Mouse (Mus musculus) hindbrain, embryonic 13.5 days (tissue): ENCODE data around the gene 9530003J23Rik. TPM values are rescaled to one million over a fixed set of nuclear protein-coding genes. Genes with fewer than 3 reads are reported as not detected.
"Not testable (repeated sequence)": the region's sequence is repeated elsewhere in the genome, so short reads cannot be mapped to it uniquely, and the experiment has no call there.

ENCODE experiments used
- ATAC-seq: fragments of 200-750 bp; cut with Nextera tagmentation; 2 replicates; pipeline ENCODE4 v1.8.0; 2017; ENCODE audit warnings: moderate TSS enrichment; ENCODE audit not compliant: low FRiP score
- H3K27ac ChIP-seq: fragments of 300-500 bp; sonication (generic); 2 replicates; pipeline ENCODE4 v1.5.1; 2015; ENCODE audit warnings: inconsistent platforms, mild to moderate bottlenecking, moderate library complexity
- H3K27me3 ChIP-seq: fragments of 300-500 bp; sonication (generic); 2 replicates; pipeline ENCODE4 v1.6.1; 2015; ENCODE audit warnings: mild to moderate bottlenecking, inconsistent platforms
- H3K36me3 ChIP-seq: fragments of 300-500 bp; sonication (generic); 2 replicates; pipeline ENCODE4 v1.6.1; 2015; ENCODE audit warnings: mild to moderate bottlenecking, inconsistent platforms
- H3K4me1 ChIP-seq: fragments of 300-500 bp; sonication (generic); replicated peaks from 2 replicates; pipeline ENCODE4 v1.6.1; 2015; ENCODE audit warnings: inconsistent platforms
- H3K4me2 ChIP-seq: fragments of 300-500 bp; sonication (generic); 2 replicates; pipeline ENCODE4 v1.6.1; 2015; ENCODE audit warnings: inconsistent platforms, mild to moderate bottlenecking, moderate library complexity
- H3K4me3 ChIP-seq: fragments of 300-500 bp; sonication (generic); 2 replicates; pipeline ENCODE4 v1.5.1; 2015; ENCODE audit warnings: mild to moderate bottlenecking, inconsistent platforms
- H3K9ac ChIP-seq: fragments of 300-500 bp; sonication (generic); 2 replicates; pipeline ENCODE4 v1.6.1; 2015; ENCODE audit warnings: mild to moderate bottlenecking, inconsistent platforms
- H3K9me3 ChIP-seq: fragments of 300-500 bp; sonication (generic); 2 replicates; pipeline ENCODE4 v1.6.1; 2016; ENCODE audit warnings: inconsistent platforms
- WGBS: fragments of 180-500 bp; shearing (Covaris S2); methylation state at CpG from one replicate; pipeline ENCODE4 v1.1.7; 2015; 5-methylcytosine and 5-hydroxymethylcytosine counted together
- polyA plus RNA-seq: library from polyadenylated mRNA; unstranded; fragments of >200 nt; fragmentation: Nextera tagmentation; extraction: Ambion mirVana; gene quantifications from 2 replicates; pipeline ENCODE4 v1.2.1, GENCODE M21; 2015

9530003J23Rik gene
- polyA plus RNA-seq = 0.16 TPM in 1 of 2 replicates, not detected in the other

DNA sequence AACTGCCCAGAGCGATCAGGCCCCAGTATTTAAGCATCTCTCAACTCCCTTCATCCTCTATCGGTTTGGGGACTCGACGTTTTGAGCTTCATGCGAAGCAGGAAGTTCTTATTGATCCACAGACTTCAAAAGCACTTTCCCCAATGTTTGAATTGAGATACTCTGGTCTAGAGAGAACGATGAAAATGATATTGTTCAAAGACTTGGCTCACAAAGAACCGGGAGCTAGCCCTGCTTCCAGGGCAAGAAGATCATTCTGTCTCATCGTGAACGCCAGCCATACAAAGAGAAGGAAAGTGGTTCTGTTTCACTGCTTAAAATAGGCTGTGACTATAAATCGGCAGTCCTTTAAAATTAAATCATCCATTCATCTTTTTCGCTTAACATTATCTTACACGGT, at the start of gene 9530003J23Rik:
Gene 9530003J23Rik (minus strand): TSS at position 101 of the 400 bp plus-strand sequence.
- Histone ChIP-seq H3K4me2 (no peak within 1 kb of the TSS), H3K27ac (no peak within 1 kb of the TSS), H3K27me3 (no peaks in the 10 kb centered on the region), H3K36me3 (no peaks in the 10 kb centered on the region), H3K9ac (no peak within 1 kb of the TSS), H3K4me3 (no peak within 1 kb of the TSS), H3K9me3 (no peaks in the 10 kb centered on the region), H3K4me1 (no peaks in the 10 kb centered on the region)
- WGBS = 89% methylated on average over 12 of the region's 12 CpGs
- no peak for ATAC-seq

DNA sequence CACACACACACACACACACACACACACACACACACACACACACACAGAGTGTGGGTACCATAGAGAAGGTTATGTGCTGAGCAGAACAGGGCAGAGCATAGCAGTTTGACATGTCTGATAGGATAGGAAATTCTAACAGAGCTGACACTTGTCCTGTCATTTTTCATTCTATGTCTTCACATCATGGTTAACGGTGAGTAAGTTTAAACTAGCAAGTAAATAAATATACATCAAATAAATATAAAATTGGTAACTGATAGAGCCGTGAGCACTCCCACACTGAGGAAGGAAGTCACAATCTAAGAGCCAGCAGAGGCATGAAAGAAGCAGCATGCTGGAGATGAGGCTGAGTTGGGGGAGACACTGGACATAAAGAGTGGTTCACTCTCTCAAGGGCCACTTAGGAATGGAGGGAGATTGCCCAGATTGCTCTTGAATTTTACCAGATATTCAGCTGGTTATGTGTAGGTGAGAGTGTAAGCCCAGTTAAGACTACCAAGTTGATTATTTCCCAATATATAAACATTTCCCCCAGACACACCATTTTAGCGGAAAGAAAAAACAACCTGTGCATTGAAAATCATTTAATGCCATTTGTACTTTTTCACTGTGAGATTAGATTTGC, 48.8 kb upstream of the 9530003J23Rik start:
- ATAC-seq = no peak
- H3K27me3 ChIP-seq = no peaks in the 10 kb centered on the region
- no peak overlapping the region for H3K4me2 ChIP-seq
- no peak overlapping the region for H3K27ac ChIP-seq
- H3K36me3 ChIP-seq = no peaks in the 10 kb centered on the region
- 85% methylated on average over 3 of the region's 3 CpGs for WGBS
- no peak overlapping the region for H3K4me3 ChIP-seq
- no peaks in the 10 kb centered on the region for H3K9me3 ChIP-seq
- H3K4me1 ChIP-seq = no peaks in the 10 kb centered on the region
- H3K9ac ChIP-seq = no peak overlapping the region

DNA sequence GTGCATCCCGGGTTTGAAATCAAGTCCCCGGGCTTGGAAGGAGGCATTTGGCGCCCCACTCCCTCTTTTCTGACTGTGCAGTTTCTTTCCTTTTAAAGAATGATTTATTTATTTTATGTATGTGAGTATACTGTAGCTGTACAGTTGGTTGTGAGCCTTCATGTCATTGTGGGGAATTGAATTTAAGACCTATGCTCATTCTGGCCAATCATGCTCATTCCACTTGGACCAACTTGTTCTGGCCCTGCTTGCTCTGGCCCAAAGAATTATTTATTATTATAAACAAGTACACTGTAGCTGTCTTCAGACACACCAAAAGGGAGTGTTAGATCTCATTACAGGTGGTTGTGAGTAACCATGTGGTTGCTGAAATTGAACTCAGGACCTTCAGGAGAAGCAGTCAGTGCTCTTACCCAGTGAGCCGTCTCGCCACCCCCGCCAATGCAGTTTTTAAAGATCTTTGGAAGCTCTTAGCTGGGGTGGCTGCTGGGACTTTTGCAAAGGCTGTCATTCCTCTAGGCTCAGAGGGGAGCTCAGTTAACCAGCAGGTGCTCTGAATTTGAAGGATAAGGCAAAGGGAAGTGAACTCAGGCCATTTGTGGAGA, 48.0 kb upstream of the 9530003J23Rik start:
- H3K4me3 ChIP-seq = no peak overlapping the region
- no peak overlapping the region for H3K4me2 ChIP-seq
- 94% methylated on average over 6 of the region's 6 CpGs for WGBS
- H3K27me3 ChIP-seq = no peaks in the 10 kb centered on the region
- no peak overlapping the region for H3K27ac ChIP-seq
- H3K9me3 ChIP-seq = no peaks in the 10 kb centered on the region
- H3K9ac ChIP-seq = no peak overlapping the region
- no peaks in the 10 kb centered on the region for H3K4me1 ChIP-seq
- ATAC-seq = no peak
- H3K36me3 ChIP-seq = no peaks in the 10 kb centered on the region

DNA sequence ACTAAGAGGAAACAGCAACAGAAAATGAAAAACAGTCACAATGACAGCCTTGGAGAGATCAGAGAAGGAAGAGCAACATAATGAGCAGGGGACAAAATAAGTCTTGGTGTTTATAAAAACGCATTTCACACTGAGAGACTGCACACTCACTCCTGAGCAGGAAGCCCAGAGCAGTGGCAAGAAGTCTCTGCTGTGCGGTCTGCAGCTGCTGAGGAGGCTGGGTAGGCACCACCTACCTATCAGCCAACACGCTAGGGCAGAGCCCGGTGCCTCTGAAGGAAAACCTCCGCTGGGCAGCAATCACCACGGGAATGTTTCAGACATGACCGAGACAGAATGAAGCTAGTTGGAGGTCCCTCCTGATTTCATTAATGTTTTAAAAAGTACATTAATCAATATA, 47.1 kb upstream of the 9530003J23Rik start:
- not testable (repeated sequence) for H3K9me3 ChIP-seq, H3K4me3 ChIP-seq, H3K4me1 ChIP-seq, H3K9ac ChIP-seq, H3K27ac ChIP-seq, H3K4me2 ChIP-seq, ATAC-seq, H3K36me3 ChIP-seq, H3K27me3 ChIP-seq
- 89% methylated on average over 3 of the region's 7 CpGs for WGBS

DNA sequence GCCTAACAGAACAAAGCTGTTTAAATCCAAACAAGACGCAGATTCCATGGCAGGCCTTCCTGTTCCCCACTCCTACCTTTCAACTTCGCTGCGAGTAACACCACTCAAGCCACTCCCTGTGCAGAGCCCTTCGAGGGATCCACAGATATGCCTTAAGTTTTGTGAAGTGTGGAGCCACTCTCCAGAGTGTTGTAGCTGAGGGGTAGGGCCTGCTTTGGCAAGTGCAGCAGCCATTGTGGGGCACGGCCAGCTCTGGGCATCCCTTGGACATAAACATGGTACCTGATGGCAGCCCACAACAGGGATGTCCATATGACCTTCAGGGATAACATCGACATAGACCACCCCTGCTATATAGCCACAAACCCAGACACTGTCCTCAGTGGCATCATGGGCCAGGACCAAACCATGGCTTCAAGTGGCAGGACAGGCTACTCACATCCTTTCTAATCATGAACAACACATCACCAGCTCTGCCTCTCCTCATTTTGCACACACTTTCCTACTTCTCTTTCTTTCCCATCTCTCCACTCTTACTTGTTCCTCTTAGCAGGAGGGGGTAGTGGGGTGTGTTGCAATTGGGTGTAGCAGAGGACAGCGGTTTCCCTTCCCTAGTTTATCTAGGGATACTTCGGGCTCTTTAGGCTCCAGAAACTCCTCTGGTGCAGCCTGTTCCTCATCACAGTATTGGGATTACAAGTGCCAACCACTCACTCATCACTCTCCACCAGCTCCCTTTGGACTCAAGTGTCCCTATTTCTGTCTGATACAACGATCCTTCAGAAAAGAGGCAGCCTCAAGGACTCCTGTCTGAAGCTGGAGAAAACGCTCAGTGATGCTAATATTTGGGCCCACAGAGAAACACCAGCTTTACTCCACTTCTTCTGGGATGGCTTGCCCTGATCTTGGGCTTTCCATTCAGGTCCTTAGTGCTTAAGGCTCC, 46.3 kb upstream of the 9530003J23Rik start:
- Histone ChIP-seq H3K4me3 (no peak overlapping the region), H3K9me3 (no peaks in the 10 kb centered on the region), H3K27me3 (no peaks in the 10 kb centered on the region), H3K27ac (no peak overlapping the region), H3K4me2 (no peak overlapping the region), H3K9ac (no peak overlapping the region), H3K4me1 (no peaks in the 10 kb centered on the region), H3K36me3 (no peaks in the 10 kb centered on the region)
- ATAC-seq = no peak
- 88% methylated on average over 10 of the region's 10 CpGs for WGBS

DNA sequence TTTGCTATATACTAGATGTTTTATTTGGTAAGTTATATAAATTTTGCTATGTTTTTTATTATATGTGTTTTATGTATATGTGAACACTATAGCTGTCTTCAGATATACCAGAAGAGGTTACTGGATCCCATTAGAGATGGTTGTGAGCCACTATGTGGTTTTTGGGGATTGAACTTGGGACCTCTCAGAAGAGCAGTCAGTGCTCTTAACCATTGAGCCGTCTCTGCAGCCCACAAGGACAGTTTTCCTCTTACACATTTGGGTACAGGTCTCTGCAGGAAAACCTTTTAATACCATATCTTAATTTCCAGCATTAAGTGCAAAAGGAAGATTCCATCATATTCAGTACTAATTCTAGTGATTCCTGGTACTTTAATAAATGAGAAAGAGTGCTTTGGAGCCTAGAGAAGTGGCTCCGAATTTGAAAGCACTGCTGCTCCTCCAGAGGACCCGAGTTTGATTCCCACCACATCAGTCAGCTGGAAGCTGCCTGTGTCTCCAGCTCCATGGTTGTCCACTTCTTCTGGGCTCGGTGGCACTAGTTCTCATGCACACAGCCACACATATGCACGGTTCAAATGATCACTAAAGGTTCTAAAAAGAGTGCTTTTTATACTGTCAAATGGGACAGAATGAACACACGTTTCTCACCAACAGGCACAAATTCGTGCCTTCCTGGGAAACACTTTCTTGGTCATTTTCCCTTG, 45.5 kb upstream of the 9530003J23Rik start:
- Histone ChIP-seq H3K27me3 (no peaks in the 10 kb centered on the region), H3K36me3 (no peaks in the 10 kb centered on the region), H3K27ac (no peak overlapping the region), H3K4me2 (no peak overlapping the region), H3K4me3 (no peak overlapping the region), H3K4me1 (no peaks in the 10 kb centered on the region), H3K9ac (no peak overlapping the region), H3K9me3 (no peaks in the 10 kb centered on the region)
- no peak for ATAC-seq
- WGBS = 81% methylated on average over 7 of the region's 7 CpGs

DNA sequence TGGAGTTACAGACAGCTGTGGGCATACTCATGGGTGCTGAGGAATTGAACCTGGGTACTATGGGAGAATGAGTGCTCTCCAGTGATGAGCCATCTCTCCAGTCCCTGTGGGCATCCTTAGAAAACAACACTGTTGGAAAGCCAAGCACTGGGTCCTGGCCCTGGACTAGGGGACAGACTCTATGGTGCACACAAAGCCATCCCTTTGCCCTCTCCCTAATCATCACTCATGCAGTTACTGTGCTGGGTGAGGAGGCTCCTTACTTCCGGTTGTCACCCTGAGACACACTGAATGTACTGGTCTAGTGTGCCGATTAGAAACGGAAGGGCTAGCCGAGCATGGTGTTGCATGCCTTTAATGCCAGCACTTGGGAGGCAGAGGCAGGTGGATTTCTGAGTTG, 44.7 kb upstream of the 9530003J23Rik start:
- H3K9me3 ChIP-seq, H3K4me1 ChIP-seq, H3K27ac ChIP-seq, H3K4me3 ChIP-seq, H3K36me3 ChIP-seq, H3K27me3 ChIP-seq, H3K9ac ChIP-seq, ATAC-seq, H3K4me2 ChIP-seq: not testable (repeated sequence)
- 95% methylated on average over 4 of the region's 4 CpGs for WGBS

DNA sequence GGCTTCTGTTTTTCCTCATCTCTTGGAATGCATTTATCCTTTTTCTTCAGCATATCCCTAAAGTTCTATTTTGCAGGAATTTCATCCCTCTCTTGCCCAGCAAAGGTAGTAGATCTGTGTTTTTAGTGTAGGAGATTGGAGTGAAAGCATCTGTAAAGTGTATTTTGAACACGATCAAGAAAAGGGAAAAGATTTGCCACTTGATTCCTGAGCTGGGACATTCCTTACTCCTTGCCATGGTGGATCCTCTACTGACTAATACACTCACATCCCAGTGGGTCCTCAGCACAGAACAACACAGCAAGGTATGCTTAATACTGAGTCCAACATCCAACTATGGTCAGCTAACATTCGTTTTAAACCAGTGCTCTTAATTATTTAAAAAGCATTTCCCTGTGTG, 44.0 kb upstream of the 9530003J23Rik start:
- Histone ChIP-seq H3K4me1 (no peaks in the 10 kb centered on the region), H3K36me3 (no peaks in the 10 kb centered on the region), H3K4me3 (no peak overlapping the region), H3K9me3 (no peaks in the 10 kb centered on the region), H3K27me3 (no peaks in the 10 kb centered on the region), H3K4me2 (no peak overlapping the region), H3K9ac (no peak overlapping the region), H3K27ac (no peak overlapping the region)
- no peak for ATAC-seq
- WGBS = 79% methylated on average over 2 of the region's 2 CpGs

DNA sequence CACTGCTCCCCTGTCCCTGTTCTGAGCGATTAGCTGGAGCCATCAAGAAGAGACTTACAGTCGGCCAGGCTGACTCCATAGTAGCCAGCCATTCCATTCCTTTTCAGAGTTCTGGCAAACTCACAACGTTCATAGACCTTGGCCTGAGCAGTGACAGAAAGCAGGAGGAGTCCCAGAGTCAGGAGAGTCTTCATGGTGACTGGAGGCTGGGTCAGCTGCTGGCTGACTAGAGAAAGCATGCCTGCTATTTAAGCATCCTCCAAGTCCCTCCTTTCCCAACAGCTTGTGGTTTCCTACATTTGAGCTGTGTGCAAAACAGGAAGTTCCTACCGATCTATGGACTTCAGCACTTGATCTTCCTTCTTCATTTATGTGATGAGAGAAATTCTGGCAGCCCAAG, 43.5 kb upstream of the 9530003J23Rik start, which contains the start of gene Lyz2:
Gene Lyz2 (minus strand): TSS at position 273 of the 400 bp plus-strand sequence.
- no peaks in the 10 kb centered on the region for H3K9me3 ChIP-seq
- ATAC-seq = no peak
- H3K4me1 ChIP-seq = no peaks in the 10 kb centered on the region
- no peak within 1 kb of the TSS for H3K4me3 ChIP-seq
- H3K27me3 ChIP-seq = no peaks in the 10 kb centered on the region
- H3K4me2 ChIP-seq = no peak within 1 kb of the TSS
- H3K27ac ChIP-seq = no peak within 1 kb of the TSS
- no peak within 1 kb of the TSS for H3K9ac ChIP-seq
- 76% methylated on average over 4 of the region's 4 CpGs for WGBS
- no peaks in the 10 kb centered on the region for H3K36me3 ChIP-seq

DNA sequence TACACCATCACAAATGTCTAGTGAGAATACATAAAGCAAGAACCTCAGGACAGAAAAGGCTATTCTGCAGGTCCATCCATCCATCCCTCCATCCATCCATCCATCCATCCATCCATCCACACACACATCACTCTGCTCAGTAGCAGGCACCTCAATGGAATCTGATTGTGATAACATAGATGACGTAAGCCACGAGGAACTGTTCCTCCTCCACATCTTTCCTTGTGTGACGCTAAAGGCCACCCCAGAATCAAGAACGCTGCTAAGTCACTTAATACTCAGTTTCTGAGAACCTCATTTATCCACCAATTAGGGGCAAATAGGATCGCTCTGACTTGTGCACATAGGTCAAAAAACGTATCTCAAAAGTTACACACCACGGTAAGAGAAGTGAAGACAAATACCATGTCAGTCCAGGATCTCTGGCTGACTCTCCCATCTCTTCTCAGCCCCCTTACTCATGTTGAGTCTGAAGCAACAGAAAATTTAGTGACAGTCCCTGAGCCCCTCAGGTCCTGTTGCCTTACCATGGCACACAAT, 42.9 kb upstream of the 9530003J23Rik start:
- Histone ChIP-seq H3K27ac (no peak overlapping the region), H3K9me3 (no peaks in the 10 kb centered on the region), H3K4me1 (no peaks in the 10 kb centered on the region), H3K4me3 (no peak overlapping the region), H3K27me3 (no peaks in the 10 kb centered on the region), H3K9ac (no peak overlapping the region), H3K4me2 (no peak overlapping the region), H3K36me3 (no peaks in the 10 kb centered on the region)
- 92% methylated on average over 7 of the region's 7 CpGs for WGBS
- ATAC-seq = no peak

DNA sequence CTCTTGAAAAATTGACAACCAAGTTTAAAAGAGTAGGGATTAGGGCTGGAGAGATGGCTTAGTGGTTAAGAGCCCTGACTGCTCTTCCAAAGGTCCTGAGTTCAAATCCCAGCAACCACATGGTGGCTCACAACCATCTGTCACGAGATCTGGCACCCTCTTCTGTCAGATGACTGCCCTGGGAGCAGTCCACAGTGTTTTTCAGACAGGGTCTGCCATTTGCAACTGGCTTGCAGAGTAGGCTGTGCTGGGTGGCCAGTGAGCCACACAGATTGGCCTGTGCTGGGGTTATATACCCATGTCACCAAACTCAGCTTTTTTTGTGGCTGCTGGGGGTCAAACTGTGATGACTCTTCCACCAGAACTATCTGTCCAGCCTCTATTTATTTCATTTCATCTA, 41.5 kb upstream of the 9530003J23Rik start:
- Histone ChIP-seq H3K4me2 (no peak overlapping the region), H3K4me3 (no peak overlapping the region), H3K27me3 (no peaks in the 10 kb centered on the region), H3K36me3 (no peaks in the 10 kb centered on the region), H3K27ac (no peak overlapping the region), H3K4me1 (no peaks in the 10 kb centered on the region), H3K9me3 (no peaks in the 10 kb centered on the region), H3K9ac (no peak overlapping the region)
- 69% methylated on average over 1 of the region's 1 CpGs for WGBS
- no peak for ATAC-seq

DNA sequence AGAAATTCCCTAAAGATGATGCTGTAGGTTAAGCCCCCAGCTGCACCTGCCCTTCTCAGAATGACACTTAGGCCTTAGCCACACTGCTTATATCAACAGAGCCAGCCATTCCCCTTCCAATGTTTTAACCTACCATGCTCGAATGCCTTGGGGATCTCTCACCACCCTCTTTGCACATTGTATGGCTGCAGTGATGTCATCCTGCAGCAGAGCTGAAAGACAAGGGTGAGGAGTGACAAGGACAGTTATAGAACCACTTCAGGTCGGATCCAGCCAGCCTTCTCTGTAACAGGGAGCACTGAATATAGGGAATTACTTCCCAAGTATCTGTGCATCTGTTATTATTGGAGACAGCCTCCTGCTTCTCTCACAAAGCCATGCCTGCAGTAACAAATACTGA, 40.0 kb upstream of the 9530003J23Rik start:
- not testable (repeated sequence) for H3K36me3 ChIP-seq, H3K4me1 ChIP-seq, H3K4me2 ChIP-seq, H3K27me3 ChIP-seq, H3K9me3 ChIP-seq, H3K4me3 ChIP-seq, ATAC-seq, H3K9ac ChIP-seq, H3K27ac ChIP-seq
- 62% methylated on average over 2 of the region's 2 CpGs for WGBS
